Mouse (Mus musculus) ES-Bruce4 (cell line): ENCODE results near the gene Usp29.

Source experiments
- CTCF ChIP-seq: IDR thresholded peaks from one replicate; pipeline ENCODE4 v1.8.1; 2011; ENCODE audit warnings: low read depth, low read length
- EP300 ChIP-seq: IDR thresholded peaks from 2 replicates; pipeline ENCODE4 v1.6.1; 2011; ENCODE audit warnings: low read depth, low read length; ENCODE audit not compliant: insufficient read depth

DNA sequence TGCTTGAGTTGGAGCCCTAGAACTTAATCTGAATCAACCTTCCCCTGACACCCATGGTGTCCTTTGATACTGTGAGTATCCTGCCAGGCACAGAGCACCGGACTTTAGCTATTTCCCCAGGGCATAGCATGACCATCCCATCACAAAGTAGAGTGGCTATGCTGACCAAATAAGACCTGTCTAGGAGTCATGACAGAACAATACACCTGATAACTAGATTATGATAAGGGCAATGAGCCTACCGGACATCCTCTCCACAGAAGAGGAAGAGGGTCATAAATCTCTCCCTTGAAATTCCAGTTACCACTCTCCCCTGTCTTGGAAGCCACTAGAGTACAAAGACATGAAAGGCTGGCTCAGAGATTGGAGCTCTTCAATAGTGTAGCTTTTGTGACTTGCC, 56.6 kb downstream of the Usp29 start:
- TF ChIP-seq CTCF (no peak), EP300 (no peak)
